Mouse (Mus musculus): ENCODE data around the gene Gm10999. TPM values are rescaled to one million over a fixed set of nuclear protein-coding genes. Genes with fewer than 3 reads are reported as not detected.
"Not testable (repeated sequence)": the region's sequence is repeated elsewhere in the genome, so short reads cannot be mapped to it uniquely, and the experiment has no call there.

Gm10999 gene
- polyA plus RNA-seq (2015; fragmentation: Nextera tagmentation; extraction: Ambion mirVana), result not detected in 2 replicates

DNA sequence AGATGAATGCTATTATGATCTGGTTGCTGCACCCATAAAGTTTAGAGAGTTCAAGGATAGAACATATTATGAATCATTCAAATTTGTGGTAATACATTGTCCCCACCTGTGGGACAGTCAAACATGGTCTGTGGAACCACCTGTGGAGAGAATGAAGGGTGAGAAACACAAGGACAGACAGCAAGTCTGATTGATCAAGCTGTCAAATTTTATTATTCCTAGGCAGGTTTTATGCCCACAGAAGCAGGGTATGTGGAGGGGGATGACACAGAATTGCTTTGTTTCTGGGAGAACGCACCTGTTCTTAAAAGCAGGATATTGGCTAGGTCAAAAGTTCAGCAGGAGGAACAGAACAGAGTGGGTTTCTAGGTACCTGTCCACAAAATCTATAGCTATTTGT, at the start of gene Gm10999:
Gm10999 (minus strand) TSS at position 101 of the 400 bp plus-strand sequence.
- WGBS, result 72% methylated on average over 1 of the region's 1 CpGs
- H3K4me2 ChIP-seq (replicated peaks), result no peak within 1 kb of the TSS

DNA sequence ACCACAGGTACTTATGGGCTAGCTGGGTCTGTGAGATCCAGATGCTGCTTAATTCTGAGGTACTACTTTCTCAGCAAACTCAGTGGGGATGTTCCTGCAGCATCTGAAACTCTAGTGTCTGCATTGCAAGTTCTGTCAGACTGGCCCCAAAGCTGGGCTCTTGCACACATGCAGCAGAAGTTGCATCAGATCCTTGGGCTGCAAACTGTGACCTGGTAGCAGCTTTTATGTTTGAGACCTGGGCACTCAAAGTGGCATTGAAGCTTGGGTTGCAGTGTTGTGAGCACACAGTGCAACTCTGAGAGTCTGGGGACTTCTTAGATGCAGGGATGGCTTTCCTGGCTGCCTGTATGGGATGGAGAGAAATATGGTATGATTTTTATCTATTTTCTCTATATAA, 2.0 kb upstream of the Gm10999 start:
- no peaks in the 10 kb centered on the region for H3K9me3 ChIP-seq
- ATAC-seq, result no peak
- H3K36me3 ChIP-seq, result no peaks in the 10 kb centered on the region
- no peaks in the 10 kb centered on the region for H3K4me1 ChIP-seq (replicated peaks)
- no peak overlapping the region for H3K4me3 ChIP-seq (replicated peaks)
- H3K4me2 ChIP-seq (replicated peaks), result no peak overlapping the region
- no peak overlapping the region for H3K9ac ChIP-seq
- no peak overlapping the region for H3K27ac ChIP-seq
- no peaks in the 10 kb centered on the region for H3K27me3 ChIP-seq (replicated peaks)

More for the DNA sequence above, at the start of gene Gm10999:
- Histone ChIP-seq H3K4me1 (replicated peaks) (no peaks in the 10 kb centered on the region), H3K27ac (no peak within 1 kb of the TSS), H3K36me3 (no peaks in the 10 kb centered on the region), H3K9ac (no peak within 1 kb of the TSS), H3K4me3 (replicated peaks) (no peak within 1 kb of the TSS), H3K27me3 (replicated peaks) (no peaks in the 10 kb centered on the region), H3K9me3 (no peaks in the 10 kb centered on the region)
- ATAC-seq, result no peak

DNA sequence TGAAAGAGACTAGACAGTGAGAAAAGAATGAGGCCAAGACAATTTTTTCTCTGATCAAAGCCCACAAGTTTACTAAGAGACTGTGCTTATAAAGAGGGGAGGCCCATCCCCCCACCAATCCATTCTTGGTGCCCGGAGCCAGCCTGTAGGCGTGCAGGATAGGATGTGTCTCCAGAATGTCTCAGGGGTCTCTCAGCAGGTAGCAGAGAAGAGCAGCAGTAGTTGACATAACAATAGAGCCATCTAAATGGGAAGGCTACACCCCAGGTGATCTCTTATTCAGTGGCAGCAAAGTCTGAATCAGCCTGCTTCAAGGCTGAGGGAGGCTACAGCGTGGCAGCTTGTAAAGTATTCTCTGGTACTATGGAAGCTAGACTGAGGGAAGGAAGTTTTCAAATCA, 15.7 kb downstream of the Gm10999 start:
- 69% methylated on average over 3 of the region's 3 CpGs for WGBS
- not testable (repeated sequence) for ATAC-seq; H3K27me3 ChIP-seq (replicated peaks); H3K36me3 ChIP-seq; H3K4me3 ChIP-seq (replicated peaks); H3K4me2 ChIP-seq (replicated peaks); H3K9me3 ChIP-seq; H3K27ac ChIP-seq; H3K9ac ChIP-seq; H3K4me1 ChIP-seq (replicated peaks)

Other genes with a start within 250 kb of the Gm10999 start
- gene Ccdc7a, start 66.1 kb downstream of the Gm10999 start, polyA plus RNA-seq (2015; fragmentation: Nextera tagmentation; extraction: Ambion mirVana), result not detected in 2 replicates
- gene Ccdc7b, start 64.5 kb downstream of the Gm10999 start, polyA plus RNA-seq (2015; fragmentation: Nextera tagmentation; extraction: Ambion mirVana), result not detected in 2 replicates
- gene 2610044O15Rik8, start 102.7 kb upstream of the Gm10999 start, polyA plus RNA-seq (2015; fragmentation: Nextera tagmentation; extraction: Ambion mirVana), result 16.8 and 17.3 TPM in 2 replicates